Comparison of ENCODE assay signal across 11 mouse cellular contexts in genomic region chr12:31895095-31895734, GRCm38 (mm10). TPM values are rescaled to one million over a fixed set of nuclear protein-coding genes. Genes with fewer than 3 reads are reported as not detected.
DNase-seq lines count a peak whose midpoint lies in the region; ATAC-seq lines count a peak whose summit lies in the region.
"Had no signal": no experiment of that assay in that cellular context is flagged by ENCODE, and none has a peak within 500 bp of the region (broad histone marks: within the 10 kb centered on the region; RNA-seq: fewer than 3 reads in every experiment).

No protein-coding gene starts in this region.

- H3K27me3 ChIP-seq in heart, embryonic 13.5 days (replicated peaks): no peaks in the 10 kb centered on the region
- no peaks in the 10 kb centered on the region for H3K27me3 ChIP-seq in hindbrain, embryonic 12.5 days
- H3K27me3 ChIP-seq in midbrain, embryonic 16.5 days (ENCODE audit: control insufficient read depth, insufficient read depth, low read depth, low read length): no peaks in the 10 kb centered on the region
- H3K27me3 ChIP-seq in limb, embryonic 10.5 days (ENCODE audit: low read depth, poor library complexity, severe bottlenecking): no peaks in the 10 kb centered on the region

- H3K4me2 ChIP-seq in heart, embryonic 13.5 days: no peak overlapping the region
- no peak overlapping the region for H3K4me2 ChIP-seq in hindbrain, embryonic 12.5 days (replicated peaks)
- H3K4me2 ChIP-seq in midbrain, embryonic 16.5 days (ENCODE audit: low read length): no peak overlapping the region

- no peak for ATAC-seq in heart, embryonic 13.5 days (ENCODE audit: extremely low read depth, insufficient number of reproducible peaks, low FRiP score, low TSS enrichment)
- ATAC-seq in hindbrain, embryonic 12.5 days (ENCODE audit: low FRiP score): peak; percentile 61
- peak; percentile 66; the same call in 1 of the 2 replicates for ATAC-seq in midbrain, embryonic 16.5 days
- ATAC-seq: liver, postnatal 0 days had no signal

- no peak overlapping the region for H3K9ac ChIP-seq in heart, embryonic 13.5 days
- no peak overlapping the region for H3K9ac ChIP-seq in hindbrain, embryonic 12.5 days
- no peak overlapping the region for H3K9ac ChIP-seq in midbrain, embryonic 16.5 days (ENCODE audit: low read depth, low read length)
- H3K9ac ChIP-seq: liver, postnatal 0 days had no signal

- peak overlapping the region; percentile 21; the same call in 1 of the 2 replicates for H3K27ac ChIP-seq in heart, embryonic 13.5 days (replicated peaks)
- peak overlapping the region; percentile 79 for H3K27ac ChIP-seq in hindbrain, embryonic 12.5 days
- H3K27ac ChIP-seq in midbrain, embryonic 16.5 days (ENCODE audit: low read length): peak overlapping the region; percentile 47; the same call in 1 of the 2 replicates
- no peak overlapping the region for H3K27ac ChIP-seq in limb, embryonic 10.5 days

- H3K4me3 ChIP-seq in heart, embryonic 13.5 days: no peak overlapping the region
- H3K4me3 ChIP-seq in hindbrain, embryonic 12.5 days: no peak overlapping the region
- H3K4me3 ChIP-seq in midbrain, embryonic 16.5 days (ENCODE audit: low read depth, low read length): no peak overlapping the region
- H3K4me3 ChIP-seq in limb, embryonic 10.5 days: no peak overlapping the region

- DNase-seq in heart, postnatal 36 days: no peak
- peak; percentile 9 for DNase-seq in embryo, embryonic 9.5 days (ENCODE audit: extremely low spot score)
- DNase-seq in limb, embryonic 10.5 days (ENCODE audit: low spot score): no peak
- no peak for DNase-seq in adrenal gland, adult 8-10 months
- DNase-seq in frontal cortex, postnatal 10 days (ENCODE audit: low spot score in 2 of 2): no peak
- DNase-seq: heart, adult 18-20 months; liver, postnatal 0 days; spleen, adult 18-20 months had no signal

- WGBS in heart, embryonic 13.5 days: 34% methylated on average over 8 of the region's 8 CpGs
- 34% methylated on average over 8 of the region's 8 CpGs for WGBS in hindbrain, embryonic 12.5 days
- WGBS in midbrain, embryonic 16.5 days: 26% methylated on average over 8 of the region's 8 CpGs
- 40% methylated on average over 8 of the region's 8 CpGs for WGBS in limb, embryonic 10.5 days

- intact Hi-C loops in heart, postnatal 36 days (cut with DNase I): no loop called here

- H3K4me1 ChIP-seq in heart, embryonic 13.5 days: peaks cover 18% of the 10 kb centered on the region
- H3K4me1 ChIP-seq in hindbrain, embryonic 12.5 days: peaks cover 23% of the 10 kb centered on the region
- peaks cover 28% of the 10 kb centered on the region for H3K4me1 ChIP-seq in midbrain, embryonic 16.5 days (ENCODE audit: control insufficient read depth, insufficient read depth, low read length)
- peaks cover 25% of the 10 kb centered on the region for H3K4me1 ChIP-seq in limb, embryonic 10.5 days

- no peaks in the 10 kb centered on the region for H3K9me3 ChIP-seq in heart, embryonic 13.5 days
- no peaks in the 10 kb centered on the region for H3K9me3 ChIP-seq in hindbrain, embryonic 12.5 days (replicated peaks)
- no peaks in the 10 kb centered on the region for H3K9me3 ChIP-seq in midbrain, embryonic 16.5 days (replicated peaks; ENCODE audit: control insufficient read depth, low read length, poor library complexity, severe bottlenecking)
- no peaks in the 10 kb centered on the region for H3K9me3 ChIP-seq in limb, embryonic 10.5 days (replicated peaks)

- H3K36me3 ChIP-seq in heart, embryonic 13.5 days: peaks cover 13% of the 10 kb centered on the region
- no peaks in the 10 kb centered on the region for H3K36me3 ChIP-seq in hindbrain, embryonic 12.5 days
- no peaks in the 10 kb centered on the region for H3K36me3 ChIP-seq in midbrain, embryonic 16.5 days (ENCODE audit: control insufficient read depth, insufficient read depth, low read length)
- no peaks in the 10 kb centered on the region for H3K36me3 ChIP-seq in limb, embryonic 10.5 days

RNA-seq across cellular contexts. Expression of gene Hbp1, which starts 55.1 kb away (rescaled TPM):
- 89.2 and 95.3 TPM in 2 replicates for polyA plus RNA-seq in heart, embryonic 13.5 days (2015; fragmentation: Nextera tagmentation; extraction: Ambion mirVana)
- total RNA-seq in heart, postnatal 36 days (2021): 10 to 100 TPM; 82.7 to 98.0 TPM
- polyA plus RNA-seq in hindbrain, embryonic 12.5 days (2016; fragmentation: Nextera tagmentation; extraction: Ambion mirVana): 94.7 and 95.6 TPM in 2 replicates
- polyA plus RNA-seq in midbrain, embryonic 16.5 days (2015; fragmentation: Nextera tagmentation; extraction: Ambion mirVana): 39.8 and 43.2 TPM in 2 replicates
- 84.4 and 110 TPM in 2 replicates for polyA plus RNA-seq in limb, embryonic 10.5 days (2016; fragmentation: Nextera tagmentation; extraction: Ambion mirVana)
- total RNA-seq in adrenal gland, adult 8-10 months (2022): 100 to 1,000 TPM in 1 of 4 experiments, 10 to 100 TPM in 3; 84.3 to 114 (median 91.1) TPM
